Mouse (Mus musculus) thymus, postnatal 36 days (tissue): ENCODE results near the gene Pax5.
"Not testable (repeated sequence)": the region's sequence is repeated elsewhere in the genome, so short reads cannot be mapped to it uniquely, and the experiment has no call there.

Experiments
- DNase-seq, 2 experiments: peaks; one replicate each; pipeline ENCODE4 v3.0.0; 2022; ENCODE audit warnings: mixed read lengths in 2 of 2

The Pax5 gene

DNA sequence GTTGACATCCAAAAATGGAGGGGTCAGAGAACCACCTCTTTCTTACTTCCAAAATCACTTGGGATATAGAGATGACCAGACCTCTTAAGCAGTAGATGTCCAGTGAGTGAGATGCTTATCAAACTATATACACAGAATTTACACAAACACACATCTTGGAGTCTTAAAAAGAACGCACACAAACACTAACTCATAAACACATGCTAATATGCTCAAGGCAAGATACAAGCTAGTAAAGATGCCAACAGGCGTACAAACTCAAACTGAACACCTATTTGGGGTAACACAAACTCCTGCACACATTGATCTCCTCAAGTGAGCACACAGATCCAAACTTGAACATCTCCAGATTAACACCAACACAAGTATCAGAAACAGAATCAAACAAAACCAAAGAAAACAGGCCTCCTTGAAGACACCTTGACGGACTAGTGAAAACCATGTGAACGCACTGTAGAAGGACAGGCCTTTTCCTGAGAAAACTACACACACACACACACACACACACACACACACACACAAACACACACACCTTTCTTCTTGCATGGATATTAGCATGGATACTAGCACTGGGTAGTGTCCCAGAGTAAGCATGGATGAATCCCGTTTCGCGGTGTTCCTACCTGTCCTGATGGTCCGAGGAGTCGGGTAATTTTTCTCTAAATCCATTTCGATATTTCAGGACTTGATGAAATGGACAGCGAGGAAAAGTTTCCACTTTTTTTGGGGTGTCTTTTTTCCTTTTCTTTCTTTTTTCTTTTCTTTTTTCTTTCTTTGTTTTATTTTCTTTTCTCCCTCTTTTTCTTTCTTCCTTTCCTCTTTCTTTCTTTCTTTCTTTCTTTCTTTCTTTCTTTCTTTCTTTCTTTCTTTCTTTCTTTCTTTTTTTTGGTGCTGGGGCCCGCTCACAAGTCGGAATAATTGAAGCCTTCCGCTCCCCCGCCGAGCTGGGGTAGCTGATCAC, at the start of gene Pax5:
Pax5 (minus strand) TSS at position 748 of the 961 bp plus-strand sequence.
- DNase-seq, result no peak

- DNase-seq, result not testable (repeated sequence)
Measured at GRCm38 (mm10) chr4:44757131-44757530, 46.8 kb upstream of the Pax5 start.

DNA sequence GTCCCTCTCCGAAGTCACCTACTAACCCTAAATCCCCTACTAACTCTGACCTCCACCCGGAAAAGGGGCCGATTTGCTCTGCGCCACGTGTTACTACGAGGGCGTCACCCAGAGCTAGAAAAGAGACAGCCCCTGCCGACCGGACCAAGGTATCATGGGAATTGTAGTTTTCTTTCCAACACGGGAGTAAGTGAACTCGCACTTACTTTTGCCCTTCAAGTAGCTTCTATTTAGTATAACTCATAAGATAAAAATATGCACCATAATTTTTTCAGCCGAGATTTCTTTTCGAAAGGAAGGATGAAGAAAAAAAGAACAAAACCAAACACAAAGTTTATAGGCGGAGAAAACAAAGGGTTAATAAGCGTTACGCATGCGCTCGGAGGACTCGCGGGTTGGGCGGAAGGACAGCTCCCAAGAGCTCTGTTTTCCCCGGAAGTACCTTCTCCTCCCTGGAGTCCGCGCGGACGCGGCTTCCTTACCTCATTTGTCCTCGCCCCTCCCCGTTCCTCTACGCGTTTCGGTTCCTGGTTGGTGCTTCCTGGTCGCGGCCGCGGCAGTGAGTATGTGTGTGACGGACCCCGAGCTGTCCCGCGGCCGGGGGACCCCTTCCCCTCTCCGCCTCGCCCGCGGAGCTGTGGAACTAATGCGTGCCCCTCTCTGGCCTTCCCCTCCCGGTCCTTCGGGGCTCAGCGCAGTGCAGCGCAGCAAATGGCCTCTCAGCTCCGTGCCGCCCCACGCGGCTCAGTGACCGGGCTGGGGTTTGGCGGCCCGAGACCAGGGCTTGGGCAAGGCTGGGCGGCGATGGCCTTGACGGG, 46.1 kb upstream of the Pax5 start:
- DNase-seq, result peak; percentile 90 to 94

DNA sequence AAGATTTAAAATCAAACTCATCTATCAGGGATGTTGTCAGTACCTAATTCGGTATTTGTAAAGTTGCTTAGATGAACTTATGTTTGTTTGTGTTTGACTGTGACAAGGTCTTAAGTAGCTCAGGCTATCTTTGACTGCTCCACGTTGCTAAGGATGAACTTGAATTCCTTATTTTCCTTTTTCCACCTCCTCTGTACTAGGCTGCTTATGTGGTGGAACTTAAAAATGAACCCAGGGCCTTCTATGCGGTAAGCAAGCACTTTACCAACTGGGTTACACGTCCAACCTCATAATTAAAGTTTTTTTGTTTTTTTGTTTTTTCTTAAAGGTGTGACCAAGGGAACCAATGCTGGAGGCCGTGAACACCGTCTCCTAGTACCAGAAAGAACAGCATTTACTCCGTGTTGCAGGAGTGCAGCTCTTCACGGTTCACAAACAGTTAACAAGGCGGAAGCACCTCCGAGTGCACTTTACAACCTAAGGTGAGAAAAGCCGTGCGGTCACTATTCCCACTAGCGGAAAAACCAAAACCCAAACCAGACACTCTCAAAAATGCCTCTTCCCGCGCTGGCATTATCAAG, 45.4 kb upstream of the Pax5 start, which contains the start of gene Zcchc7:
Zcchc7 (plus strand) TSS at position 325 of the 581 bp plus-strand sequence.
- DNase-seq, result no peak

- no peak for DNase-seq
Measured at GRCm38 (mm10) chr4:44740471-44740870, 30.2 kb upstream of the Pax5 start.

DNA sequence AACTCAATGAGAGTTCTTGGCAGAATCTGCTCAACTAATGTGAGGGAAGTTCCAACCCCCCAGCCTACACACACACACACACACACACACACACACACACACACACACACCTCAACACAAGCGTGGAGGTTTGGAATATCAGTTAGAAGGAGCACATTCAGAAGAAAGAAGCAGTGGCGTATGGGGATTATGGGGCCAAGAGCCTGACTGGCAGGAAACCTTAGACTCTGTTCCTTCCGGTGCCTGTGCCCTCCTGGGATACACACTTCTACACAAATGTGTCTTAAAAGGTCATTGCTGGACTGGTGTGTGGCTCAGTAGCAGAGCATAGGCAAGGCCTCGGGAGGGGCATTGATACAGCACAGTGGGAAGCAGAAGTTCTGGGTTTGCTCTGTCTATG, 10.9 kb upstream of the Pax5 start:
- DNase-seq, result no peak

DNA sequence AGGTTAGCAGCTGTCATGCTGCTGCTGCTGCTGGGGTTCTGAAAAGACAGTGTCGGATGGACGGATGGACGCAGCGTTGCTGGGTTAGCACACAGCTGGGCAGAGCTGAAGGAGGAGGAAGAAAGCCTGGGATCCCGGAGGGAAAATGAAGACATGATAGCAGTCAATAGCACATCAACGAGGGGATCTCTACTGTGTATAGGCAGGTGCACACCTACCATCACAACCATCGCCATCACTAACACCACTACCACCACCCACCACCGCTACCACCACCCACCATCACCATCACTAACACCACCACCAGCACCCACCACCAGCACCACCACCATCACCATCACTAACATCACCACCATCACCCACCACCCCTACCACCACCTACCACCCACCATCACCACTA, 9.8 kb upstream of the Pax5 start:
- DNase-seq, result no peak

DNA sequence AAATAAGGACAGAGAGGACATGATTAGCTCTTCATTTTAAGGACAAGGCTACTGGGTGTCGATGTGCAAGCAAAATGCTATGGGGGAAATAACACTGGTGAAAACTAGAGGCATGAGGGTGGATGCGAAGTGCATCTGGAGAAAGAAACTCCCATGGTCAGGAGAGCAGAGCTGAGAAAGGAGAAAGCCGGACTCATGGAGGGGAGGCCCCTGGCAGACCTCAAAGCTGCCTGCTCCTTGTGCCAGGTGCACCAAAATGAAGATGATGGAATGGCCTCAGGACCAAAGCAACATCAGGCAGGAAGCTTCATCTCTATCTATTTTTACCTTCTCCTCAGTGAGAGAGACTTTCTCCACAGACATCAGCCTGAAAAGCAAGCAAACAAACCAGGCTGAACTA, 7.4 kb upstream of the Pax5 start:
- DNase-seq, result no peak

DNA sequence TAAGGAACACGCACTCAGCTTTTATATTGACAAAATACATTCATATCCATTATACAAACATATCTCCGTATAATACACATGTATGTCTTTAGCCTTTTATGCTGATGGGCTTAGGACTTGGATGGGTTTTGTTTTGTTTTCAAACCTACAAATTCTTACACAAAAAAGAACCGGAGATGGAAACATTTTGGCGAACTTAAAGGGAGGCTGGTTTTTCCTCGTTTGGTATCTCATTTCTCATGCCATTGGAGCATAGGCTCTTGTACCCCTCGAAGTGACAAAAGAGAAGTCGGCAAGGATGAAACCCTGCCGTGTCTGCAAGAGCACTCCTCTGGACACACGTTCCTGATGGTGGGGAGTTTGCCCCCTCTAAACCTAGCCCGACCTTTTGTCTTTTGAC, 6.1 kb upstream of the Pax5 start:
- no peak for DNase-seq

- DNase-seq, result no peak
Measured at GRCm38 (mm10) chr4:44715621-44716160, 5.4 kb upstream of the Pax5 start.

DNA sequence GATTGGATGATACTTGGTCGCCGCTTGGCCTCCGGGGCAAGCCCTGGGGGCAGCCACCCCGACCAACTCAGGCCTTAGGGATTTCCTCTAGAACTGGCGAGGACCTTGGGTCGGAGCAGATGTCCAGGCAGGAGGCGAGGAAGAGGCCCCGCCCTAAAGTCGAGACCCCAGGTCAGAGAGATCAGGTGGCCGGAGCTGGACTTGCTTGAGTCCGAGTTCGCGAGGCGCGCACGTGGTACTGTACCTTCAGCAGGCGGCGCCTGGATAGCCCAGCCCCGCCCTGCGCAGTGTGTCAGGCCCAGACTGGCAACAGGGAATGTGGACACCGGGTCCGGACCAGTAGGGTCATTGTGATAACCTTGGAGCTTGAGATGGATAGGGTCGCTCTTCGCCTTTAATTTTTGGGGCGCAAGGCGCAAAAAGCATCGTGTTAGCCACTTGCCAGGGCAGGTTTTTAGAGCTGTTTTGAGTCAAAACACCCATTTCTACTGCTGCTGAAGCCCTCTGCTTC, 3.9 kb upstream of the Pax5 start:
- DNase-seq, result no peak

GRCm38 (mm10) chr4:44713554-44714051, 3.3 kb upstream of the Pax5 start:
- DNase-seq, result no peak

DNA sequence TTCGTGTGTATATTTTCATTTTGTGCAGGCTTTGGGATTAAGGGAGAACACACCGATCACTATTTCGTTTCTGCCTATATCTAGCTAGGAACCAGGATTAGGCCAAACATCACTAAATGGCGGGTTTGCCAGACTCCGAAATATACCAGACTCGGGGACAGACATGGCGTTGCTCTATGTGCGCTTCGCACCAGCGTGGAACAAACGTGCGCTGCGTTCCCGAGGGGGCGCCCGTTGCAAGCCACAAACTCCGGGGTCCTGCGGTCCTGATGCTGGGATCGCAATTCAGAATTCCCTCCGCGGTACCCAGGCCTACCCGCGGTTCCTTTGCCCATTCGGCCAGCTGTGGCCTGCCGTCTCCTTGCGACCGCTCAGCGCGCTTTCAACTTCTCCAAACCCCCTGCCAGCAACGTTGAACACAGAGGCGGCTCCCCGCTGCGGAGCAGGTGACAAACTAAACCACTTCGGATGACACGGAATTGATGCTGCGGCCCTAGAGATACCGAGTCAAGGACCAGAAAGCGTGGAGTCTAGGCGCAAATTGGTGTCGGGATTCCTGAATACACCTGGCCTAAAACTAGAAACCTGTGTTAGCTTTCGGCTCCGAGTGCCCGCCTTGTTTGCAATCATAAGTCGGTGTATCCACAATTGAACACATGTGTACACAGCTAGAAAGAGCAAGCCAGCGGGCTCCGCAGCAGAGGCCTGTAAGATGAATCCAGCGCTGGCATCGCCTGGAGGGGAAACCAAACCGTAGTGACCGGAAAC, 2.7 kb upstream of the Pax5 start:
- no peak for DNase-seq

DNA sequence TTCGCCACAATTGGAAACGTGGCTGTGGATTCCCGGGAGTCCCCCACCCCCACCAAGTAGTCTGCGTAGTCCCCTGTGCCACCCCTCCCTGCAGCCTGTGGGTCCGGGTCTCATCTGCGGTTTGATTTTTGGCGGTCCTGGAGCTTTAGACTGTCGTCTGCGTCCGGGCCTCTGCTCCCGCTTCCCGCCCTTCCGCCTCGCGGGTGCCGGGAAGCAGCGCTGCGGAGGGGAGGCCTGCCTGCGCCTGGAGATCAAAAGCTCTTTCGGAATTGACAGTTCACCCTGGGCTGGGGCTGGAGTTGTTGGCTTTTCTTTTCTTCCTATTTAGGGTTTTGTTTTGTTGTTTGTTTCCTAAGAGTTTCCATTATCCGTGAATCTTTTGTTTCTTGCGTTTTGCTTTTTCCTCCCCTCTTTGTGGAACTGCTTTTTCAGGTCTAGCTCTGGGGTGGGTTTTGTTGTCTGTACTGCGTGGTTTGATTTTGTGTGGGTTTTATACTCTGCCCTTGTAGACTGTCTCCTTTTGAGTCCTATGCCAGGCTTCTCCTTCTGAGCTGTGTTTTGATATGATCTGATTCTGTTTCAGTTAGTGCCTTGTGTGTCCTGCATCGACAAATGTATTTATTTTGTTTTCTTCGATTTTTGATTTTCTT, 1.9 kb upstream of the Pax5 start:
- DNase-seq, result no peak

DNA sequence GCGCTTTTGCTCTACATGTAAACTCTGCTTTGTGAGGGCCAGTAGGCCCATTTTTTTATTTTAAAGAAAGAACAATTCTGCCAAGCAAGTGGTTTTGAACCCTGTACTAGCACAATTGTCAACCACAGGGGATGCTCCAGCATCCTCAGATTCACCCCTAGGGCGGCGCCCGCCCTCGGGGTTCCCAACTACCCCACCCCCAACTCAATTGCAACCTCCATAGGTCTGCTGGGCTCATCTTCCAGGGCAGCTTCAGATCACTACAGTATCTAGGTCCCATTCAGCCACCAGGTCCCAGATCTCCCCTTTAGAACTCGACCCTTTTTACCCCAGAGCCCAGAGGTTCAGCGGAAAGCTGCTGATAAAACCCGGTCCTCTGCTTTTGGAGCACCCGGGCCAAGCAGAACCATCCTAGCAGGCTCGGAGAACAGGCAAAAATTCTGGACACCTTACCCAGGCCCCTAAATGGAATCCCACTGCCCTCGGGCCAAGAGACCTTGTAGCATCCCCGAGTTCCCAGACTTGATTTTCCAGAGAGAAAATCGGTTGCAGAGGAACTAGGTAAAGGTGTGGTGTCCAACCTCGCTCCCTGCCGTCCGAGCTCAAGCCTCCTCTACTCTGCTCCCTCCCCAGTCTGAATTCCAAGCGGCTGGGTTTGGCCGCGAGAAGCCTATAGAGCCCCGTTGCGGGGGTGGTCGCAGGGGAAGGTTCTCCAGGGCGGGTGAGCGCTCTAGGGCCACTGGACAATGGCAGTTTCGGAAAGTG, 1.0 kb upstream of the Pax5 start:
- DNase-seq, result no peak

DNA sequence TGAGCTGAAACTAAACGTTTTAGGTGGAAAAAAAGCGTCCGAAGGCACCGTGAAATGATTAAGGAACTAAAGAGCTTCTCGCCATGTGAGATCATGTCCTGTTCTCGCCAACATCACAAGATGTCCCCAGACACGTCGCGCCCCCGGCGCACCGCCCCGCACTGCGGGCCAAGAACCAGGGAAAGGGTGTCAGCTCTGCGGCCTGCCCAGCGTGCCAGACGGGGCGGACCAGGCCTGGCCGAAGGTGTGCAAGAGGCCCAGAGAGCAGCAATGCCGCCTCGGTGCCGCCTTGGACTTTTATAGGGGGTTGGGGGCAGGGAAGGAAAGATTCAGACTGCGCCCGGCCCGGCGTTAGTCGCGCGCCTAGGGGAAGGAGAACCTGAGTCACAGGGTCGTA, 412 bp upstream of the Pax5 start:
- DNase-seq, result no peak

DNA sequence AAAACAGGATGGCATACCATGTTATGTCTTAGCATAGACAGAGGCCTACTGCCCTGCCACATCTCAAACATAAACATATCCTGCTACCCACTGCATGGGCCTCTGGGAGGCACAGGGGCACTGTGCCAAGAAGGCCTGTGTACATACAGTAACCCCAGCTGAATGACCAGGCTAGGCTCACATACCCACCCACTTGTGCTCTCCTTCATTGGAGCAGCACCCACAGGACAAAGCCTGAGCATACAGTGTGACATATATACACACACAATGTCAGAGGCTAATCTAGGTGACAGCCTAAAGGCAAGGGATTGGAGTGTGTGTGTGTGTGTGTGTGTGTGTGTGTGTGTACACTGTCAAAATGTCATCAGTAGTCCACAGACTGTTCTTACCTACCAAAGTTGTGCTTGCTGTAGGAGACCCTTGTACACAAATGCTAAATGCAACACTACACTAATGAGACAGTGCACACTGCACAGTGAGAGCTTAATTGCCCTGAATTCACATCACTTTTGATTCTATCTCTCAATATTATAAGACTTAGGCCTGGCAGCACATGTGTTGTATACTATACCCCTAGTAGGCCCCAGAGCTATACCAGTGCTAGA, 1.1 kb downstream of the Pax5 start:
- no peak for DNase-seq

DNA sequence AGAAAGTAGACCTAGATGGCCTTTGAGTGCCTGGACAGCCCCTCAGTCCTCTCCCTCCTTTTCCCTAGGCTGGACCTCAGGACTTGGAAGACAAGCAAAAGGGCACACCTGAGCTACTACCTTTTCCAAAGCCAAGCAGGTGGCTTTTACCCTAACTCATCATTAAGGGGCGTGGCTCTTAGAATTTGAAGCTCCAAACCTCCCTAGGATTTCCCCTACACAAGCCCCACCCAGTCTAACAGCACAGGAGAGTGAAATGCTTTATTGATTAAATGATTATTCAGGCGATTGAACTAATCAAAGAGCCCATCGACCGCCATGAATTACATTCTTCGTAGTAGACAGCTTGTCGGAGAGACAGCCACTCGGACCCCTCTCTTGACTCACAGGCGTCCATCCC, 2.0 kb downstream of the Pax5 start:
- DNase-seq, result no peak

GRCm38 (mm10) chr4:44706865-44707264, 3.4 kb downstream of the Pax5 start:
- DNase-seq, result no peak

- no peak for DNase-seq
Measured at GRCm38 (mm10) chr4:44705967-44706366, 4.3 kb downstream of the Pax5 start.
